Mouse (Mus musculus) heart, adult 2 months (tissue): Measurements from ENCODE around the gene 1700022I11Rik.

Experiments
- CTCF ChIP-seq: fragments of 200-600 bp; IDR thresholded peaks from 2 replicates; pipeline ENCODE4 v1.8.1; 2022; ENCODE audit warnings: antibody characterized with exemption, mild to moderate bottlenecking, moderate library complexity
- EP300 ChIP-seq: fragments of 200-500 bp; IDR thresholded peaks from 2 replicates; pipeline ENCODE4 v1.6.1; 2011; ENCODE audit warnings: low read depth, low read length, control low read depth; ENCODE audit not compliant: insufficient read depth
- POLR2A ChIP-seq: fragments of 200-500 bp; IDR thresholded peaks from 2 replicates; pipeline ENCODE4 v1.6.1; 2011; ENCODE audit warnings: mild to moderate bottlenecking, low read depth, low read length, control low read depth; ENCODE audit not compliant: insufficient read depth

- peak; percentile 49 for TF ChIP-seq CTCF
- TF ChIP-seq POLR2A = no peak
- no peak for TF ChIP-seq EP300
These were observed 5.9 kb upstream of the 1700022I11Rik start for GRCm38 (mm10) chr4:42963480-42963879.
